Mouse (Mus musculus) layer of hippocampus, adult 18-20 months (tissue): ENCODE results near the gene Pde4d. TPM values are rescaled to one million over a fixed set of nuclear protein-coding genes. Genes with fewer than 3 reads are reported as not detected.
A peak's percentile ranks its signal among the peaks of the same experiment; 100 is the strongest.

ENCODE experiments used
- DNase-seq, 2 experiments: peaks; one replicate each; pipeline ENCODE4 v3.0.0; 2022; ENCODE audit warnings: low spot score in 2 of 2
- total RNA-seq, 2 experiments: library from RNA; stranded (reverse); gene quantifications; 2 replicates each; pipeline ENCODE4 v1.2.3; 2021

Gene Pde4d
- total RNA-seq, 2 experiments from 2014 or later: 67.4 to 71.2 TPM

- no peak for DNase-seq
Observed at GRCm38 (mm10) chr13:109359994-109360393, 910.2 kb downstream of the Pde4d start.

- DNase-seq: peak in 1 of 2 experiments; percentile 32
Observed at GRCm38 (mm10) chr13:109362340-109362739, 912.6 kb downstream of the Pde4d start.

GRCm38 (mm10) chr13:109374465-109374864 is 924.7 kb downstream of the Pde4d start:
- no peak for DNase-seq

GRCm38 (mm10) chr13:109376681-109377080 is 926.9 kb downstream of the Pde4d start:
- no peak for DNase-seq

GRCm38 (mm10) chr13:109380149-109380548 is 930.4 kb downstream of the Pde4d start:
- DNase-seq: no peak

GRCm38 (mm10) chr13:109388626-109389220 is 939.0 kb downstream of the Pde4d start:
- DNase-seq: peak; percentile 7 to 50

GRCm38 (mm10) chr13:109402396-109402795 is 952.6 kb downstream of the Pde4d start:
- no peak for DNase-seq

- DNase-seq: no peak
Observed at GRCm38 (mm10) chr13:109402936-109403335, 953.2 kb downstream of the Pde4d start.

GRCm38 (mm10) chr13:109406341-109406740 is 956.6 kb downstream of the Pde4d start:
- DNase-seq: no peak

GRCm38 (mm10) chr13:109407371-109407770 is 957.6 kb downstream of the Pde4d start:
- no peak for DNase-seq

GRCm38 (mm10) chr13:109420426-109420825 is 970.7 kb downstream of the Pde4d start:
- no peak for DNase-seq

- no peak for DNase-seq
Observed at GRCm38 (mm10) chr13:109424906-109425305, 975.2 kb downstream of the Pde4d start.

- no peak for DNase-seq
Observed at GRCm38 (mm10) chr13:109425548-109425947, 975.8 kb downstream of the Pde4d start.

- no peak for DNase-seq
Observed at GRCm38 (mm10) chr13:109426058-109426457, 976.3 kb downstream of the Pde4d start.

- DNase-seq: no peak
Observed at GRCm38 (mm10) chr13:109427541-109427940, 977.8 kb downstream of the Pde4d start.

GRCm38 (mm10) chr13:109429544-109429943 is 979.8 kb downstream of the Pde4d start:
- DNase-seq: no peak

- no peak for DNase-seq
Observed at GRCm38 (mm10) chr13:109437231-109437776, 987.6 kb downstream of the Pde4d start.

GRCm38 (mm10) chr13:109439436-109440161 is 989.9 kb downstream of the Pde4d start:
- no peak for DNase-seq

- DNase-seq: peak; percentile 51 to 74
Observed at GRCm38 (mm10) chr13:109440331-109440730, 990.6 kb downstream of the Pde4d start.

GRCm38 (mm10) chr13:109440881-109441280 is 991.1 kb downstream of the Pde4d start:
- peak; percentile 72 to 84 for DNase-seq

GRCm38 (mm10) chr13:109441401-109441973 is 991.7 kb downstream of the Pde4d start:
- peak; percentile 45 to 55 for DNase-seq

- no peak for DNase-seq
Observed at GRCm38 (mm10) chr13:109446138-109446537, 996.4 kb downstream of the Pde4d start.
